Mouse (Mus musculus) heart, embryonic 15.5 days (tissue): Measurements from ENCODE around the gene Creg2. TPM values are rescaled to one million over a fixed set of nuclear protein-coding genes. Genes with fewer than 3 reads are reported as not detected.

ENCODE experiments used
- ATAC-seq: fragments of 200-750 bp; cut with Nextera tagmentation; replicated peaks from 2 replicates; pipeline ENCODE4 v1.8.0; 2017; ENCODE audit warnings: low read depth, moderate TSS enrichment; ENCODE audit not compliant: insufficient number of reproducible peaks, insufficient read depth, low FRiP score
- H3K27ac ChIP-seq: fragments of 300-500 bp; sonication (generic); 2 replicates; pipeline ENCODE4 v1.5.1; 2015; ENCODE audit warnings: mild to moderate bottlenecking, inconsistent platforms
- H3K27me3 ChIP-seq: fragments of 300-500 bp; sonication (generic); 2 replicates; pipeline ENCODE4 v1.6.1; 2015; ENCODE audit warnings: inconsistent platforms
- H3K36me3 ChIP-seq: fragments of 300-500 bp; sonication (generic); 2 replicates; pipeline ENCODE4 v1.6.1; 2015; ENCODE audit warnings: mild to moderate bottlenecking, inconsistent platforms
- H3K4me1 ChIP-seq: fragments of 300-500 bp; sonication (generic); replicated peaks from 2 replicates; pipeline ENCODE4 v1.6.1; 2015; ENCODE audit warnings: inconsistent platforms
- H3K4me2 ChIP-seq: fragments of 300-500 bp; sonication (generic); 2 replicates; pipeline ENCODE4 v1.6.1; 2015; ENCODE audit warnings: inconsistent platforms, mild to moderate bottlenecking, moderate library complexity
- H3K4me3 ChIP-seq: fragments of 300-500 bp; sonication (generic); 2 replicates; pipeline ENCODE4 v1.5.1; 2015; ENCODE audit warnings: mild to moderate bottlenecking, inconsistent platforms
- H3K9ac ChIP-seq: fragments of 300-500 bp; sonication (generic); 2 replicates; pipeline ENCODE4 v1.6.1; 2015; ENCODE audit warnings: mild to moderate bottlenecking, inconsistent platforms
- H3K9me3 ChIP-seq: fragments of 300-500 bp; sonication (generic); replicated peaks from 2 replicates; pipeline ENCODE4 v1.6.1; 2016; ENCODE audit warnings: inconsistent platforms
- WGBS: fragments of 180-500 bp; shearing (Covaris S2); methylation state at CpG from one replicate; pipeline ENCODE4 v1.1.7; 2015; ENCODE audit warnings: mixed read lengths; 5-methylcytosine and 5-hydroxymethylcytosine counted together
- polyA plus RNA-seq: library from polyadenylated mRNA; unstranded; fragments of >200 nt; fragmentation: Nextera tagmentation; extraction: Ambion mirVana; gene quantifications from 2 replicates; pipeline ENCODE4 v1.2.1, GENCODE M21; 2015

Creg2 gene
- polyA plus RNA-seq, 1 experiment from 2014 or later, result 0.01 TPM

- no peak overlapping the region for H3K9ac ChIP-seq
- no peak overlapping the region for H3K4me3 ChIP-seq
- 36% methylated on average over 6 of the region's 6 CpGs for WGBS
- H3K4me2 ChIP-seq, result no peak overlapping the region
- ATAC-seq, result no peak
- no peaks in the 10 kb centered on the region for H3K27me3 ChIP-seq
- peaks cover 24% of the 10 kb centered on the region for H3K4me1 ChIP-seq
- no peaks in the 10 kb centered on the region for H3K36me3 ChIP-seq
- no peaks in the 10 kb centered on the region for H3K9me3 ChIP-seq
- H3K27ac ChIP-seq, result no peak overlapping the region
Observed at GRCm38 (mm10) chr1:39571653-39572052, 79.6 kb downstream of the Creg2 start.

Other genes with a start within 250 kb of the Creg2 start
- gene Tbc1d8, start 172.7 kb downstream of the Creg2 start, polyA plus RNA-seq, result 10.4 and 12.8 TPM in 2 replicates
- gene Cnot11, start 116.5 kb downstream of the Creg2 start, polyA plus RNA-seq, result 13.3 and 15.2 TPM in 2 replicates
- gene Rnf149, start 74.1 kb downstream of the Creg2 start, polyA plus RNA-seq, result 11.6 and 15.5 TPM in 2 replicates
- 0.43 and 0.70 TPM in 2 replicates for gene Rfx8, start 69.5 kb upstream of the Creg2 start, polyA plus RNA-seq
- 3.5 and 3.6 TPM in 2 replicates for gene Gm3646, start 153.9 kb upstream of the Creg2 start, polyA plus RNA-seq
- 22.9 and 24.8 TPM in 2 replicates for gene Map4k4, start 249.4 kb upstream of the Creg2 start, polyA plus RNA-seq